Mouse (Mus musculus): Measurements from ENCODE around the gene Hbs1l. TPM values are rescaled to one million over a fixed set of nuclear protein-coding genes. Genes with fewer than 3 reads are reported as not detected.
"Not testable (repeated sequence)": the region's sequence is repeated elsewhere in the genome, so short reads cannot be mapped to it uniquely, and the experiment has no call there.

Gene Hbs1l
- polyA plus RNA-seq, 1 experiment = 43.7 TPM

DNA sequence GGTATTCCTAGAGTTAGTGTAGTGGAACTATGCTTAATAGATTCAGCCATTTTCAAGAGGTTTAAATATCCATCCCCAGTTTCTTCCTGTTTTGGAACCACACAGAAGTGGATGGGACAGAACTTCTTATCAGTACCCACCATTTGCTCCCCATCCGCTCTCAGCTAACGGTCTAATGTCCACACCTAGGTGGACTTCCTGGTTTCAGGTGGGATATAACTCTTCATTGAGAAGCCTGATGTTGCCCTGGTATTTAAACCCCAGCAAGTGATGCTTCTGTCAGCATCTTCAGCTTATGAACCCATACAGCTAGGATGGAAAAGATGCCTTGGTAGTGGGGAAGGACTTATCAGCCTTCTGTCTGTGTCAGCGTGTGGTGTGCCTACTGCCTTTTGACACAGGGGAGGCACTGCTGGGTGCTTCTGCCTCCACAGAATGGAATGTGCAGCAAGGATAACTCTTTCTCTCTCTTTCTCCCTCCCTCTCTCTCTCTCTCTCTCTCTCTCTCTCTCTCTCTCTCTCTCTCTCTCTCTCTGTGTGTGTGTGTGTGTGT is 89.4 kb downstream of the Hbs1l start:
- no peak for DNase-seq
- no peak overlapping the region for H3K4me3 ChIP-seq (replicated peaks; ENCODE audit: insufficient read depth, low read depth, low read length)
- no peaks in the 10 kb centered on the region for H3K4me1 ChIP-seq (ENCODE audit: control insufficient read depth, insufficient read depth, low read length)
- no peaks in the 10 kb centered on the region for H3K27me3 ChIP-seq (ENCODE audit: control insufficient read depth, insufficient read depth, low read length)
- 72% methylated on average over 3 of the region's 3 CpGs for WGBS
- no peak overlapping the region for H3K27ac ChIP-seq (ENCODE audit: insufficient read depth, low read length)
- TF ChIP-seq CTCF (IDR thresholded peaks at IDR 0.05; ENCODE audit: borderline replicate concordance, insufficient read depth, low read depth, low read length) = no peak

GRCm38 (mm10) chr10:21389075-21389474 is 93.3 kb downstream of the Hbs1l start:
- TF ChIP-seq CTCF (IDR thresholded peaks at IDR 0.05; ENCODE audit: borderline replicate concordance, insufficient read depth, low read depth, low read length) (no peak), POLR2A (IDR thresholded peaks at IDR 0.05; ENCODE audit: borderline replicate concordance, insufficient read depth, low read length) (no peak)
- Histone ChIP-seq H3K27me3 (ENCODE audit: control insufficient read depth, insufficient read depth, low read length) (no peaks in the 10 kb centered on the region), H3K4me1 (ENCODE audit: control insufficient read depth, insufficient read depth, low read length) (no peaks in the 10 kb centered on the region), H3K27ac (ENCODE audit: insufficient read depth, low read length) (no peak overlapping the region), H3K4me3 (replicated peaks; ENCODE audit: insufficient read depth, low read depth, low read length) (no peak overlapping the region)
- DNase-seq = no peak
- WGBS = 67% methylated on average over 11 of the region's 11 CpGs

- Histone ChIP-seq H3K27ac (ENCODE audit: insufficient read depth, low read length) (no peak overlapping the region), H3K4me1 (ENCODE audit: control insufficient read depth, insufficient read depth, low read length) (no peaks in the 10 kb centered on the region), H3K27me3 (ENCODE audit: control insufficient read depth, insufficient read depth, low read length) (no peaks in the 10 kb centered on the region), H3K4me3 (replicated peaks; ENCODE audit: insufficient read depth, low read depth, low read length) (no peak overlapping the region)
- WGBS = 58% methylated on average over 4 of the region's 4 CpGs
- no peak for DNase-seq
- no peak for TF ChIP-seq POLR2A (IDR thresholded peaks at IDR 0.05; ENCODE audit: borderline replicate concordance, insufficient read depth, low read length)
- no peak for TF ChIP-seq CTCF (IDR thresholded peaks at IDR 0.05; ENCODE audit: borderline replicate concordance, insufficient read depth, low read depth, low read length)
These were observed 94.7 kb downstream of the Hbs1l start for GRCm38 (mm10) chr10:21390440-21390839.

GRCm38 (mm10) chr10:21391286-21391685 is 95.5 kb downstream of the Hbs1l start:
- Histone ChIP-seq H3K4me3 (replicated peaks; ENCODE audit: insufficient read depth, low read depth, low read length) (no peak overlapping the region), H3K27ac (ENCODE audit: insufficient read depth, low read length) (no peak overlapping the region), H3K4me1 (ENCODE audit: control insufficient read depth, insufficient read depth, low read length) (no peaks in the 10 kb centered on the region), H3K27me3 (ENCODE audit: control insufficient read depth, insufficient read depth, low read length) (no peaks in the 10 kb centered on the region)
- WGBS = 10% methylated on average over 4 of the region's 4 CpGs
- TF ChIP-seq CTCF (IDR thresholded peaks at IDR 0.05; ENCODE audit: borderline replicate concordance, insufficient read depth, low read depth, low read length) (no peak), POLR2A (IDR thresholded peaks at IDR 0.05; ENCODE audit: borderline replicate concordance, insufficient read depth, low read length) (no peak)
- no peak for DNase-seq

DNA sequence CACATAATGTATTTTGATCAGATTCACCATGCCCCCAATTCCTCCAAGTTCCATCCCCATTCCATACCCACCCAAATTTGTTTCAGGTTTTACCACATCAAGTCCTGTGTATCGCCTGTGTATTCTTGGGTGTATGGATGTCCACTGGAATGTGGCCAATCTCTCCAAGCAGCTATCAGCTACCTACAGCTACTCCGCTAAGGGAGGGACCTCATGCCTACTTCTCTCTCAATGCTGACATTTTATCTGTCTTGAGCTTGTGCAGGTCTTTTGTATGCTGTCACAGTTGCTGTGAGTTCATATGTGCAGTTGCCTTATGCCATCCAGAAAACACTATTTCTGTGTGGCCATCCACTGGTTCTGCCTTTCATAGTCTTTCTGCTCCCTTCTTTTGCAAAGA is 97.6 kb downstream of the Hbs1l start:
- no peak overlapping the region for H3K27ac ChIP-seq (ENCODE audit: insufficient read depth, low read length)
- H3K27me3 ChIP-seq (ENCODE audit: control insufficient read depth, insufficient read depth, low read length) = no peaks in the 10 kb centered on the region
- TF ChIP-seq CTCF (IDR thresholded peaks at IDR 0.05; ENCODE audit: borderline replicate concordance, insufficient read depth, low read depth, low read length) = no peak
- no peak for TF ChIP-seq POLR2A (IDR thresholded peaks at IDR 0.05; ENCODE audit: borderline replicate concordance, insufficient read depth, low read length)
- H3K4me1 ChIP-seq (ENCODE audit: control insufficient read depth, insufficient read depth, low read length) = no peaks in the 10 kb centered on the region
- DNase-seq = no peak
- H3K4me3 ChIP-seq (replicated peaks; ENCODE audit: insufficient read depth, low read depth, low read length) = no peak overlapping the region
- WGBS = 90% methylated on average over 2 of the region's 2 CpGs

DNA sequence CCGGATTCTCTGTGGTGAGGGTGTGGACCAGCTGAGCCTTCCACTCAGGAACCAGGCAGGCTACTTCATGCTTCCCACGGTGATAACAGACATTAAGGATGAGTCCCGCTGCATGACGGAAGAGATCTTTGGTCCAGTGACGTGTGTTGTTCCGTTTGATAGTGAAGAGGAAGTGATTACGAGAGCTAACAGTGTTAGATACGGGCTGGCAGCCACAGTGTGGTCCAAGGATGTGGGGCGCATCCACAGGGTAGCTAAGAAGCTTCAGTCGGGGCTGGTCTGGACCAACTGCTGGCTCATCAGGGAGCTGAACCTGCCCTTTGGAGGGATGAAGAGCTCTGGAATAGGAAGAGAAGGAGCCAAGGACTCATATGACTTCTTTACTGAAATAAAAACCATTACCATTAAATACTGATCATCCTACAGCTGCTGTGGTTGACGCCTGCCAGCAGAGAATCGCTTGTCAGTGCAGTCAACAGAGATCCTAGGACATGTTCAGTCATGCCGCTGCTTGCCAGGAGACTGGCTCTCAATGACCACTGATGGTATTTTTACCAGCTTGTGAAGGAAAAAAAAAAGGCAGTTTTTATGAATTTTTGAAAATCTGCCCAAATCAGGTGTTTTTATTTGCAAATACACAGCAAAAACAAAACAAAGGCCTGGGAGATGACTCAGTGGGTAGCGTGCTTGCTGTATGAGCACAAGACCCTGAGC is 99.8 kb downstream of the Hbs1l start:
- WGBS = 51% methylated on average over 14 of the region's 14 CpGs
- H3K4me3 ChIP-seq (replicated peaks; ENCODE audit: insufficient read depth, low read depth, low read length) = no peak overlapping the region
- H3K27ac ChIP-seq (ENCODE audit: insufficient read depth, low read length) = no peak overlapping the region
- H3K27me3 ChIP-seq (ENCODE audit: control insufficient read depth, insufficient read depth, low read length) = no peaks in the 10 kb centered on the region
- no peak for DNase-seq
- H3K4me1 ChIP-seq (ENCODE audit: control insufficient read depth, insufficient read depth, low read length) = no peaks in the 10 kb centered on the region
- TF ChIP-seq POLR2A (IDR thresholded peaks at IDR 0.05; ENCODE audit: borderline replicate concordance, insufficient read depth, low read length) (no peak), CTCF (IDR thresholded peaks at IDR 0.05; ENCODE audit: borderline replicate concordance, insufficient read depth, low read depth, low read length) (no peak)

GRCm38 (mm10) chr10:21398873-21399425 is 103.2 kb downstream of the Hbs1l start:
- not testable (repeated sequence) for H3K27me3 ChIP-seq (ENCODE audit: control insufficient read depth, insufficient read depth, low read length); H3K27ac ChIP-seq (ENCODE audit: insufficient read depth, low read length); H3K4me1 ChIP-seq (ENCODE audit: control insufficient read depth, insufficient read depth, low read length); DNase-seq; H3K4me3 ChIP-seq (replicated peaks; ENCODE audit: insufficient read depth, low read depth, low read length)
- WGBS = 79% methylated on average over 6 of the region's 6 CpGs

GRCm38 (mm10) chr10:21399622-21400021 is 103.8 kb downstream of the Hbs1l start:
- no peaks in the 10 kb centered on the region for H3K4me1 ChIP-seq (ENCODE audit: control insufficient read depth, insufficient read depth, low read length)
- 57% methylated on average over 8 of the region's 8 CpGs for WGBS
- TF ChIP-seq CTCF (IDR thresholded peaks at IDR 0.05; ENCODE audit: borderline replicate concordance, insufficient read depth, low read depth, low read length) (no peak), POLR2A (IDR thresholded peaks at IDR 0.05; ENCODE audit: borderline replicate concordance, insufficient read depth, low read length) (no peak)
- H3K27ac ChIP-seq (ENCODE audit: insufficient read depth, low read length) = no peak overlapping the region
- H3K27me3 ChIP-seq (ENCODE audit: control insufficient read depth, insufficient read depth, low read length) = no peaks in the 10 kb centered on the region
- no peak for DNase-seq
- H3K4me3 ChIP-seq (replicated peaks; ENCODE audit: insufficient read depth, low read depth, low read length) = no peak overlapping the region
